Mouse (Mus musculus) CH12.LX (cell line): ENCODE measurements around the gene B4galnt4. TPM values are rescaled to one million over a fixed set of nuclear protein-coding genes. Genes with fewer than 3 reads are reported as not detected.

Experiments
- DNase-seq: peaks from one replicate; pipeline ENCODE4 v3.0.0-alpha.2; 2013; ENCODE audit errors: extremely low read depth
- H3K27ac ChIP-seq: 2 replicates; pipeline ENCODE4 v1.5.1; 2012; ENCODE audit warnings: low read depth, mild to moderate bottlenecking, control low read depth, moderate library complexity; ENCODE audit not compliant: insufficient read depth
- H3K27me3 ChIP-seq: replicated peaks from 2 replicates; pipeline ENCODE3; 2012; ENCODE audit warnings: inconsistent platforms
- H3K36me3 ChIP-seq, 2 experiments: replicated peaks in 1 of 2; 2 replicates each; pipeline versions ENCODE3 to v1.6.1; 2012; ENCODE audit warnings: inconsistent platforms in 1 of 2, low read length in 1 of 2, mild to moderate bottlenecking in 1 of 2, mixed read lengths in 1 of 2, moderate library complexity in 1 of 2; ENCODE audit not compliant: control insufficient read depth in 1 of 2, insufficient read depth in 1 of 2
- H3K4me1 ChIP-seq, 2 experiments: 2 replicates each; pipeline ENCODE4 v1.6.1; 2012; ENCODE audit warnings: inconsistent platforms in 1 of 2, moderate library complexity in 1 of 2; ENCODE audit not compliant: insufficient read depth in 2 of 2, control insufficient read depth in 1 of 2
- H3K4me2 ChIP-seq: 2 replicates; pipeline ENCODE4 v1.6.1; 2012; ENCODE audit warnings: low read depth, mild to moderate bottlenecking, control low read depth; ENCODE audit not compliant: poor library complexity, insufficient read depth, severe bottlenecking
- H3K4me3 ChIP-seq, 3 experiments: fragments of 150-350 bp in 1 of 3; sonication (generic) in 1 of 3; replicated peaks in 1 of 3; 2 replicates each; pipeline versions ENCODE3 to v1.5.1; 2011 to 2012; ENCODE audit warnings: low read depth in 2 of 3, low read length in 2 of 3, mild to moderate bottlenecking in 2 of 3, moderate library complexity in 2 of 3, control low read depth in 1 of 3, improper control_type of control experiment in 1 of 3, inconsistent platforms in 1 of 3, mixed read lengths in 1 of 3; ENCODE audit not compliant: poor library complexity in 1 of 3
- H3K79me2 ChIP-seq: replicated peaks from 2 replicates; pipeline ENCODE4 v1.6.1; 2012; ENCODE audit warnings: mild to moderate bottlenecking, moderate library complexity; ENCODE audit not compliant: control insufficient read depth, poor library complexity, insufficient read depth, severe bottlenecking; ENCODE audit errors: extremely low read depth
- H3K9ac ChIP-seq: 2 replicates; pipeline ENCODE4 v1.6.1; 2012; ENCODE audit warnings: low read depth, mild to moderate bottlenecking, control low read depth, moderate library complexity; ENCODE audit not compliant: insufficient read depth
- H3K9me3 ChIP-seq: replicated peaks from 2 replicates; pipeline ENCODE3; 2012; ENCODE audit warnings: low read length, inconsistent platforms, mixed read lengths
- CHD2 ChIP-seq: IDR thresholded peaks from 2 replicates; pipeline ENCODE4 v1.6.1; 2011; ENCODE audit warnings: low read length, improper control_type of control experiment
- E2F4 ChIP-seq: IDR thresholded peaks from 2 replicates; pipeline ENCODE4 v1.6.1; 2011; ENCODE audit warnings: low read depth, low read length, improper control_type of control experiment; ENCODE audit not compliant: insufficient replicate concordance
- ELF1 ChIP-seq: IDR thresholded peaks from 2 replicates; pipeline ENCODE4 v1.6.1; 2014; ENCODE audit warnings: low read depth, mild to moderate bottlenecking, inconsistent platforms, low read length, improper control_type of control experiment
- EP300 ChIP-seq: IDR thresholded peaks from 2 replicates; pipeline ENCODE4 v1.6.1; 2011; ENCODE audit warnings: low read length, improper control_type of control experiment
- ETS1 ChIP-seq: conservative IDR thresholded peaks from 2 replicates; pipeline ENCODE4 v1.6.1; 2012; ENCODE audit warnings: low read depth, mild to moderate bottlenecking, inconsistent platforms, low read length, improper control_type of control experiment, moderate library complexity
- IRF4 ChIP-seq: IDR thresholded peaks from 2 replicates; pipeline ENCODE4 v1.6.1; 2014; ENCODE audit warnings: low read depth, mild to moderate bottlenecking, inconsistent platforms, low read length, improper control_type of control experiment
- JUN ChIP-seq: IDR thresholded peaks from 2 replicates; pipeline ENCODE4 v1.6.1; 2011; ENCODE audit warnings: low read depth, mild to moderate bottlenecking, low read length, improper control_type of control experiment, moderate library complexity; ENCODE audit not compliant: insufficient read depth
- JUND ChIP-seq: conservative IDR thresholded peaks from 2 replicates; pipeline ENCODE4 v1.6.1; 2011; ENCODE audit warnings: low read depth, low read length, improper control_type of control experiment
- MAX ChIP-seq: IDR thresholded peaks from 2 replicates; pipeline ENCODE4 v1.6.1; 2011; ENCODE audit warnings: low read length, improper control_type of control experiment
- MYC ChIP-seq: IDR thresholded peaks from 2 replicates; pipeline ENCODE4 v1.6.1; 2011; ENCODE audit warnings: low read depth, mild to moderate bottlenecking, improper control_type of control experiment, low read length
- POLR2AphosphoS2 ChIP-seq: IDR thresholded peaks from 2 replicates; pipeline ENCODE4 v1.6.1; 2011; ENCODE audit warnings: low read depth, low read length, improper control_type of control experiment
- ZC3H11A ChIP-seq: IDR thresholded peaks from 2 replicates; pipeline ENCODE4 v1.6.1; 2012; ENCODE audit warnings: low read depth, mild to moderate bottlenecking, inconsistent platforms, low read length, improper control_type of control experiment
- ZNF384 ChIP-seq: IDR thresholded peaks from 2 replicates; pipeline ENCODE4 v1.6.1; 2012; ENCODE audit warnings: low read depth, low read length, improper control_type of control experiment, inconsistent platforms
- dilution Hi-C: fragments of 300-500 bp; cut with MboI; formaldehyde crosslinking; loops from 2 replicates; pipeline ENCODE4 v1.14.3; 2020; ENCODE audit warnings: low sequenced_read_pairs; ENCODE audit not compliant: extremely low pct_unique_long_range_greater_than_20kb, extremely low pct_ligation_motif_present
- in situ Hi-C: fragments of 300-500 bp; cut with MboI; formaldehyde crosslinking; loops from 3 replicates; pipeline ENCODE4 v1.14.3; 2019; ENCODE audit warnings: low sequenced_read_pairs, low pct_ligation_motif_present, low pct_unique_long_range_greater_than_20kb, mixed read lengths
- polyA plus RNA-seq: library from polyadenylated mRNA; unstranded; fragments of >175 nt; gene quantifications from 2 replicates; pipeline ENCODE4 v1.2.1, GENCODE M21; 2012; ENCODE audit warnings: low read depth; ENCODE audit not compliant: insufficient read length
- total RNA-seq, 2 experiments: library from RNA; depleted of rRNA; stranded (reverse); fragments of 300-350 nt in 1 of 2; fragments of >200 nt in 1 of 2; gene quantifications; 2 replicates each; pipeline ENCODE4 v1.2.3; 2012 to 2014

The B4galnt4 gene
- total and polyA plus RNA-seq, 3 experiments: 0.91 to 13.1 (median 2.9) TPM

DNA sequence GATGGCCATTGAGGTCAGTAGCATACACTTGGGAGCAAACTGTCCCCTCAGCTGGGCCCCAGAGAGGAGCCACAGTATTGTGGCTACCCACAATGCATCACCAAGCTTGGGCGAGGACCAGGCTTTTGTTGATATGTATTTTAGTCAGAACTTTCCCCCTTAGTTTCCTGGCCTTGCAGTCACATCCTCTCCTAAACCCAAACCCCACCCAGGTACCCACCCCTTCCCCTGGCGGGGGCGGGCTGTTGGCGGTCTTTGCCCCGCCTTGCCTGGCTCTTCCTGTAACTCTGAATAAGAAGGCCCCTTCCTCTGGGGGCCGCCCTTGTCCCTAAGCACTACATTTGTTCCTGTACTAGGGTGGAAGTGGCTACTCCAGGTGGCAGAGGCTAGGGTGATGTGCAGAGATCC, 35.7 kb downstream of the B4galnt4 start (continued):
- TF ChIP-seq MYC: no peak
- TF ChIP-seq POLR2AphosphoS2: no peak; the same call in 1 of the 2 replicates
- no peak for TF ChIP-seq JUND
- TF ChIP-seq MAX: no peak
- TF ChIP-seq E2F4: no peak
- TF ChIP-seq CHD2: no peak
- TF ChIP-seq IRF4: peak; percentile 64
- TF ChIP-seq ELF1: peak; percentile 86
- TF ChIP-seq, all 38 proteins: peak for 16

DNA sequence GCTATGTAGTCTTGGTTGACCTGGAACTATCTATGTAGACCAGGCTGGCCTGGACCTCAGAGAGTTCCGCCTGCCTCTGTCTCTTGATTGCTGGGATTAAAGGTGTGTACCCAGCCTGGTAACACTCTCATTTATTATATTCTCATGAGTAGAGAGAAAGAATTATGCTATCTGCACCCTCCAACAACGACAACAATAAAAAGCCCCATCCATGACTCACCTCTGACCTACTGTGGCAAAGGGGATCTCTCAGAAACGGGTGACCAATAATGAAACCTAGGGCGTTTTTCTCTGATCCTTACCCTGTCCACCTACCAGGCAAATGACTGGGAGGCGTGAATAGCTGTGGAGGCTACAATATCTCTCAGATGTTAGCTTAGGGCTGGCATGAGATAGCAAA, 36.3 kb downstream of the B4galnt4 start:
- Histone ChIP-seq H3K79me2 (no peaks in the 10 kb centered on the region), H3K27me3 (no peaks in the 10 kb centered on the region), H3K36me3 (peaks cover 4 to 23% of the 10 kb centered on the region in 2 experiments), H3K4me2 (peak overlapping the region; percentile 86), H3K27ac (peak overlapping the region; percentile 73), H3K4me1 (peaks cover 27 to 44% of the 10 kb centered on the region in 2 experiments), H3K4me3 (peak overlapping the region in 2 of 3 experiments; percentile 4 to 27), H3K9me3 (no peaks in the 10 kb centered on the region), H3K9ac (peak overlapping the region; percentile 3; the same call in 1 of the 2 replicates)
- dilution Hi-C loops (no loop called here), in situ Hi-C loops (loop anchor here (5.0 kb wide), 3 partner anchors 35 to 260 kb away; no protein-coding TSS in a partner anchor)
- TF ChIP-seq JUN (peak; percentile 45; the same call in 1 of the 2 replicates), POLR2AphosphoS2 (no peak), IRF4 (peak; percentile 88), ETS1 (peak; percentile 21; the same call in 1 of the 2 replicates), EP300 (peak; percentile 14; the same call in 1 of the 2 replicates), JUND (peak; percentile 67), ZC3H11A (no peak)
- TF ChIP-seq, all 38 proteins: peak for 5
- peak; percentile 71 for DNase-seq

DNA sequence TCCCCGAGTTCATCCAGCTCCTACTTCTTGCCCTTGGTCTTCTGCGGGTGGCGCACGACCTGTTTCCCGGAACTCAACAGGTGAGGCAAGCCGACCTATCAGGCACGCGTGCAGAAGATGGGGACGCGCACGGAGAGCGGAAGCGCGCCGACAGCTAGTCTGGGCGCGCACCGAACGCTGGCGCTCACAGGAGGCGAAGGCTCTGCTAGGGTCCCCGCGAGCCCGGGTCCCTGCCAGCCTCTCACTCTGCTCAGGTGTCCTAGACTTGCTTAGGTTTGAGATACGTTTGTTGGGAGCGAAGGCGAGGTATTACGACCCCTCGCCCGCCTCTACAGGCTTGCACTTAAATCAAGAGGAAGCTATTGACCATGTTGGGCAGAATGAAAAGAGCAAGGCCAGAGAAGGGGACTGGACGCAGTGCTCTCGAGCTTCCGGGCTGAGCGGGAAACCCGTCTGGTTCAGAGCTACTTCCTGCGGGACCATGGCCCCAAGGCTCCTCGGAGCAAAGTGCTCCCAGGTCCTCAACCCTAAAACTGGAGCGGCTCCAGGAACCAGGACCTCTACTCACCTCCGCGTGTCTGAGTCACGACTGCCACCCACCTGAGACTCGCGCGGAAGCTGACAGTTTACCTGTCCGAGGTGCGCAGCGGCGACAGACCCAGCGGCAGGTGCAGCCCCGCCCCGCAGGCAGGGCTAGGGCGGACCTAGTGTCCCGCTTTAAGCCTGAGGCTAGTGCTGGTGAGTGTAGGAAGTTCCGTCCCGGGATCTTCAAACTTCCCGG, 39.2 kb downstream of the B4galnt4 start, which contains the start of gene Sigirr:
Sigirr (minus strand) TSS at position 662 of the 781 bp plus-strand sequence.
- no peak for TF ChIP-seq ZNF384
- Histone ChIP-seq H3K4me1 (peaks cover 20 to 36% of the 10 kb centered on the region in 2 experiments), H3K9ac (no peak within 1 kb of the TSS), H3K4me3 (no peak within 1 kb of the TSS), H3K79me2 (no peaks in the 10 kb centered on the region), H3K27ac (no peak within 1 kb of the TSS), H3K27me3 (no peaks in the 10 kb centered on the region), H3K9me3 (no peaks in the 10 kb centered on the region), H3K4me2 (no peak within 1 kb of the TSS), H3K36me3 (peaks cover 0 to under 1% of the 10 kb centered on the region in 2 experiments)
- no peak for DNase-seq
- in situ Hi-C loops (loop anchor here (5.0 kb wide), 3 partner anchors 32 to 257 kb away; no protein-coding TSS in a partner anchor), dilution Hi-C loops (no loop called here)
